Mouse (Mus musculus): Measurements from ENCODE around the gene Zic2. TPM values are rescaled to one million over a fixed set of nuclear protein-coding genes. Genes with fewer than 3 reads are reported as not detected.

Zic2 gene
- polyA plus RNA-seq, 1 experiment from 2014 or later, result not detected

DNA sequence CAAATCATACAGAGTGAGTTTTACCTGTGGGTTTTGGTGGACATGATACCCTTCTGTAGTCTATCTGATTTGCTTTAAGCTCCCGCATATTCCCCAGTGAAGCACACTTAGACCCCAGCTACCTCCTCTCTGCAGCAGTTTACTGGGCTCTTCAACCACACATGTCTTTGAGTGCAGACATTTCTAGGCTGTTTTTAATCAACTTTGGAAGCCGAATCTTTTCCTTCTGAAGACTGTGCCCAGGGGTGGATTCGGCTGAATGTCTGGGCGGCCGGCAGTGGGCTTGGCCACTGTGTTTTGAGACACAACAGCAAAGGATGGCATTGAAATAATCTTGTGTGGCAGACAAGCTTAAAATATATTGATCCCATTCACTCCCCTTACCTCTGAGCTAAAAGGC lies 12.1 kb downstream of the Zic2 start:
- 6% methylated on average over 5 of the region's 5 CpGs for WGBS (ENCODE audit: insufficient replicate concordance)
- no peaks in the 10 kb centered on the region; the same call in 1 of the 2 replicates for H3K4me1 ChIP-seq (replicated peaks)
- H3K36me3 ChIP-seq, result no peaks in the 10 kb centered on the region
- no peak for ATAC-seq (ENCODE audit: low read depth)
- no peak overlapping the region for H3K4me3 ChIP-seq (replicated peaks)
- no peak overlapping the region for H3K9ac ChIP-seq
- no peak overlapping the region for H3K4me2 ChIP-seq
- H3K9me3 ChIP-seq (replicated peaks), result no peaks in the 10 kb centered on the region
- DNase-seq, result no peak
- no peak overlapping the region for H3K27ac ChIP-seq
- peaks cover 86% of the 10 kb centered on the region for H3K27me3 ChIP-seq

- Histone ChIP-seq H3K4me1 (replicated peaks) (no peaks in the 10 kb centered on the region; the same call in 1 of the 2 replicates), H3K27ac (no peak overlapping the region), H3K27me3 (peaks cover 84% of the 10 kb centered on the region), H3K9me3 (replicated peaks) (no peaks in the 10 kb centered on the region), H3K4me3 (replicated peaks) (no peak overlapping the region), H3K36me3 (no peaks in the 10 kb centered on the region), H3K9ac (no peak overlapping the region), H3K4me2 (no peak overlapping the region)
- DNase-seq (no peak), ATAC-seq (ENCODE audit: low read depth) (no peak)
- WGBS (ENCODE audit: insufficient replicate concordance), result 1% methylated on average over 5 of the region's 5 CpGs
Measured at GRCm38 (mm10) chr14:122489041-122489440, 13.8 kb downstream of the Zic2 start.

DNA sequence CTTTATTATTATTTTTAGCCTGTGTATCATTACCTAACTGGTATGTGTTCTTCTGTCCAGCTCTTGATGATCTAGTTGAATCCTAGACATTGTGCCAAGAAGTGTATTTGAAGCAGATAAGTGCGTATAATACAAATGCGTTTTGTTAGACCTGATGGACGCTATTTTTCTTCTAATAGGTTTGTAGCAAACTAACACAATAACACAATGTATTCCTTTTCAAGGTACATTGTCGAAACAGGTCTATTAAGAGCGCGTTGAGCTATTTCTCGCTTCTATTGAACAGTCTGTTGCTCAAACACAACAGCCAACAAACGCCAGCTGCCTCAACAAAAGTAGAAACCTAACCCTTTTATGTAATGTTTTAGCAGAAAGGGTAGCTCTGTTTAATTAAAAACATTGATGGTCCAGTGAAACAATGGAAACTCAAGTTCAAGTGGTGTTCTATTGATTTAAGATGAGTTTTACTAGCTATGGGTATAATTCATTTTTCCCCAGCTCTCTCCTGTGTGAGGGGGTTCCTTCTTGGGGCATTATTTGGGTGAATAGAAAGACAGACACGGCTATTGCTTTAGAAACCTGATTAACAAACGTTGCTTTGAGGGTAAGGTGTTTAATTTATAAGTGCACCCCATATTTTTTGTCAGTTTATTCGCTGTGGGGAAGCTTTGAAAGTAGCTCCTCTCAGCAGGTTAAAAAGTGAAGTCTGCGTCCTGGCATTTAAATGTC lies 14.6 kb downstream of the Zic2 start:
- Histone ChIP-seq H3K9ac (no peak overlapping the region), H3K9me3 (replicated peaks) (no peaks in the 10 kb centered on the region), H3K27me3 (peaks cover 79% of the 10 kb centered on the region), H3K36me3 (no peaks in the 10 kb centered on the region), H3K4me3 (replicated peaks) (no peak overlapping the region), H3K4me2 (no peak overlapping the region), H3K27ac (no peak overlapping the region), H3K4me1 (replicated peaks) (no peaks in the 10 kb centered on the region; the same call in 1 of the 2 replicates)
- WGBS (ENCODE audit: insufficient replicate concordance), result 7% methylated on average over 12 of the region's 12 CpGs
- DNase-seq (no peak), ATAC-seq (ENCODE audit: low read depth) (no peak)

DNA sequence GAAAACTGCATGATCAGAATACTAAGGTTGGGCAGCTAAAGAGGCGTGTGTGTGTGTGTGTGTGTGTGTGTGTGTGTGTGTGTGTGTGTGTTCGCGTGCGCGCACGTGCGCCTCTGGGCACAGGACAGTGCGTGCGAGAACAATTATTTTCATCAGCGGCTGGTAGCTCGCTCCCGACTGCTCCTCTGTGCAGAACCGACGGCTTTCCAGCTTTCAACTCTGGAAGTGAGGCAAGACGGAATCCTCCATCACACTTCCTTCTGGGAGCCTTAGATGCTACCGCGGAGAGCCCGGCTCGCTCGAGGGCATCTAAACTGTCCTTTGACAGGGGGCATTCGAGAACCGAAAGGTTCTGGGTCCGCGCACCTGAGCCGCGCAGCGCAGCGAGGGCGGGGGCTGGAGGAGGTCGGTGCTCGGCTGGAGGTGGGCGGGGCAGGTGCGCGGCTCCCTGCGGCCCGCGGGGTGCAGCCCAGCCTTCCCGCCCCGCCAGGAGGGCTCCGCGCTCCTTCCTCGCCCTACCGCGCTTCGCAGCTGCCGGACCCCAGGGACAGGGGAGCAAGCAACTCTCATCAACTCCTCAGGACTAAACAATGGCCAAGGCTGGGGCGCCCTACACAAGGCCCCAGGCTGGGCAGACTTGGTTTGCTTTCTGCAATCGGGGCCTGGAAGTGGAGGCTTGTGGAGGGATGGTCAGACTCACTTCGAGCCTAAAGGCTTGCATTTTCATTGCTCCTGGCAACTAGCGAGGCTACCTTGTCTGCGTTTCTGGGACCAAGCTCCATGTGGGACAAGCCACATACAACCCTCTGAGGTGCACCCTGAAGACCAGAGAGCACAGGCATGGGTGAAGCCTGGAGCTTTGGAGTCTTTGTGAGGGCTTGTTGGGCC lies 15.4 kb downstream of the Zic2 start, which contains the start of gene Gm10837:
Gene Gm10837, plus strand, starts transcription at position 146 of the 888 bp plus-strand sequence.
- Histone ChIP-seq H3K9me3 (replicated peaks) (no peaks in the 10 kb centered on the region), H3K4me1 (replicated peaks) (no peaks in the 10 kb centered on the region; the same call in 1 of the 2 replicates), H3K4me2 (peak within 1 kb of the TSS; percentile 45), H3K9ac (no peak within 1 kb of the TSS), H3K36me3 (no peaks in the 10 kb centered on the region), H3K27ac (no peak within 1 kb of the TSS), H3K27me3 (peaks cover 70% of the 10 kb centered on the region), H3K4me3 (replicated peaks) (peak within 1 kb of the TSS; percentile 34)
- WGBS (ENCODE audit: insufficient replicate concordance), result 2% methylated on average over 48 of the region's 51 CpGs
- no peak for ATAC-seq (ENCODE audit: low read depth)
- DNase-seq, result no peak

DNA sequence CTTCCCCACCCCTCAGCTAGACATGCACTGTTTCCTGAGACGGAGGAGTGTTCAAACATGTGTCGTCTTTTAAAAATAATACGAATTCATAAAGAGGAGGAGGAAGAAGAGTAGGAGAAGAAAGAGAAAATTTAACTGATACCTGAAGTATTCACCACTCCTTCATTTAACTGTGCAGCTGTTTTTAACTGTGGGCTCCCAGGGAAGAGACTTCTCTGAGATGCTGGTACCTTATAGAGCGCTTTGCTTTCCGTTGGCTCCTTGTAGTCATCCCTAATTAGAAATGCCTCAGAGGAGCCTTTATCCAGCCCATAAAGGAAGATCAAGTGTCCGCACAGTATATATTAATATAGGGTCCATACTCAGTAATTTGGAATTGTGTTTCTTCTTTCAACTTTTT lies 16.3 kb downstream of the Zic2 start:
- WGBS (ENCODE audit: insufficient replicate concordance), result 60% methylated on average over 6 of the region's 6 CpGs
- H3K27me3 ChIP-seq, result peaks cover 62% of the 10 kb centered on the region

DNA sequence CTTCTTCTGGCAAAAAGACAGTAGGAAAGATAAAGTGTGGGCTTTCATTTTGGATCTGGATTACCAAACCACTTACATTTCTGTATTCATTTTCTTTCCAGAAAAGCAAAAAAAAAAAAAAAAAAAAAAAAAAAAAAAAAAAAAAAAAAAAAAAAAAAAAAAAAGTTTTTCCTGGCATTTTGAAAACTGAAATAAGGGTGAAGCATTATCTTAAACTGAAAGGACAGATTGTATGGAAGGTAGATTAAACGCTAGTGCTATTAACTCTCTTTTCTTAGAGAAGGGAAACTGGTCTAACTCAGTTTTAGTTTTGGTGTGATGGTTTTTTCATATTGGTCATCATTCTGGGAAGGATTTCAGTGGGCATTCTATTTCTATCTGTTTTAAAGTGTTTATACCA lies 16.8 kb downstream of the Zic2 start:
- H3K36me3 ChIP-seq, result no peaks in the 10 kb centered on the region
- no peak overlapping the region for H3K9ac ChIP-seq
- no peaks in the 10 kb centered on the region for H3K9me3 ChIP-seq (replicated peaks)
- H3K4me3 ChIP-seq (replicated peaks), result no peak overlapping the region
- peaks cover 58% of the 10 kb centered on the region for H3K27me3 ChIP-seq
- no peak for ATAC-seq (ENCODE audit: low read depth)
- WGBS (ENCODE audit: insufficient replicate concordance), result 60% methylated on average over 1 of the region's 1 CpGs
- H3K4me2 ChIP-seq, result no peak overlapping the region
- no peak overlapping the region for H3K27ac ChIP-seq
- no peak for DNase-seq
- H3K4me1 ChIP-seq (replicated peaks), result no peaks in the 10 kb centered on the region; the same call in 1 of the 2 replicates

More for the DNA sequence above, 16.3 kb downstream of the Zic2 start:
- H3K27ac ChIP-seq, result no peak overlapping the region
- H3K36me3 ChIP-seq, result no peaks in the 10 kb centered on the region
- DNase-seq, result no peak
- no peak overlapping the region for H3K9ac ChIP-seq
- ATAC-seq (ENCODE audit: low read depth), result no peak
- no peak overlapping the region for H3K4me2 ChIP-seq
- H3K4me3 ChIP-seq (replicated peaks), result no peak overlapping the region
- no peaks in the 10 kb centered on the region; the same call in 1 of the 2 replicates for H3K4me1 ChIP-seq (replicated peaks)
- H3K9me3 ChIP-seq (replicated peaks), result no peaks in the 10 kb centered on the region

GRCm38 (mm10) chr14:122509058-122509457 lies 33.8 kb downstream of the Zic2 start:
- Histone ChIP-seq H3K9me3 (replicated peaks) (no peaks in the 10 kb centered on the region), H3K27me3 (peaks cover 10% of the 10 kb centered on the region), H3K4me1 (replicated peaks) (no peaks in the 10 kb centered on the region), H3K36me3 (no peaks in the 10 kb centered on the region), H3K4me3 (replicated peaks) (no peak overlapping the region), H3K27ac (no peak overlapping the region), H3K4me2 (no peak overlapping the region), H3K9ac (no peak overlapping the region)
- 17% methylated on average over 2 of the region's 2 CpGs for WGBS (ENCODE audit: insufficient replicate concordance)
- ATAC-seq (ENCODE audit: low read depth) (no peak), DNase-seq (no peak)

DNA sequence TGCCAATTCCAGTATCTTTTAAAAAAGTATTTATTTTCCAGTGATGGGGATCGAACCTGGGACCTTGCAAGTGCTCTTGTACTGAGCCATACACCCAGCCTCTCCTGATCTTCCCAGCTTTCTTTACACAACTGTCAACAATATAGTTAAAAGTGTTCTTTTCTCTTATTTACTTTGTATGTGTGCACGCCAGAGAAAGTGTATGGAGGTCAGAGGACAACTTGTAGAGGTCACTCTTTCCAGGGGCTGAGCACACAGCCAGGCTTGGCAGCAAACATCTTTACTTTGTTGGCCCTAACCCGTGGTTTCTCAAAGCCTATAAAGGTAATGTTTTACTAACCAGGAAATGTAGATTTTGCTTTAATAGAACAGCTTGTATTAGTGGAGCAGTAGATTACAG lies 36.3 kb downstream of the Zic2 start:
- H3K36me3 ChIP-seq, result no peaks in the 10 kb centered on the region
- no peak overlapping the region for H3K4me2 ChIP-seq
- no peak overlapping the region for H3K4me3 ChIP-seq (replicated peaks)
- H3K27me3 ChIP-seq, result peaks cover 16% of the 10 kb centered on the region
- H3K4me1 ChIP-seq (replicated peaks), result no peaks in the 10 kb centered on the region
- WGBS (ENCODE audit: insufficient replicate concordance), result 44% methylated on average over 3 of the region's 3 CpGs
- no peak overlapping the region for H3K9ac ChIP-seq
- H3K27ac ChIP-seq, result no peak overlapping the region
- no peaks in the 10 kb centered on the region for H3K9me3 ChIP-seq (replicated peaks)
- no peak for DNase-seq
- peak; percentile 36; the same call in 1 of the 2 replicates for ATAC-seq (ENCODE audit: low read depth)

- Histone ChIP-seq H3K9me3 (replicated peaks) (no peaks in the 10 kb centered on the region), H3K4me1 (replicated peaks) (no peaks in the 10 kb centered on the region), H3K36me3 (no peaks in the 10 kb centered on the region), H3K4me3 (replicated peaks) (no peak overlapping the region), H3K27ac (no peak overlapping the region), H3K9ac (no peak overlapping the region), H3K27me3 (peaks cover 16% of the 10 kb centered on the region), H3K4me2 (no peak overlapping the region)
- DNase-seq (no peak), ATAC-seq (ENCODE audit: low read depth) (no peak)
- WGBS (ENCODE audit: insufficient replicate concordance), result 24% methylated on average over 1 of the region's 1 CpGs
Measured at GRCm38 (mm10) chr14:122513511-122514036, 38.3 kb downstream of the Zic2 start.

DNA sequence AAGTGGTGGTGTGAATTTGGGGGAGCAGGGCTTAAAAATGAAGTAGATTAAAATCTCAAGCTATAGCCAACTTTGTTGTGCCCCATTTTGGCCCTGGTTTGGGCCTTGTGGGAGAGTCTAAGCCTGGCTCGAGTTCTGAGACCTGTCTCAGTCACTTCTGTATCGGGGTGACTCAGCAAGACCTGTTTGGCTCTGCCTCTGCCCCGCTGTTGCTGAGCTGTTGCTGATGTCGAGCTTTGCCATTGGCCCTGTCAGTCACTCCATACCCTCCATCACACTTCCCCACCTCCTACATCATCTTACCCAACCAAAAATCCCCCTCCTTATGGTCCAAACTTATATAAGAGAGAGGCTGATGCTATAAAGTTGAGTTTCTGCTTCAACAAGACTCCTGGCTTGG lies 53.2 kb downstream of the Zic2 start:
- 56% methylated on average over 4 of the region's 4 CpGs for WGBS (ENCODE audit: insufficient replicate concordance)
- Histone ChIP-seq H3K9me3 (replicated peaks) (no peaks in the 10 kb centered on the region), H3K27me3 (no peaks in the 10 kb centered on the region), H3K27ac (no peak overlapping the region), H3K9ac (no peak overlapping the region), H3K4me3 (replicated peaks) (no peak overlapping the region), H3K4me2 (no peak overlapping the region), H3K4me1 (replicated peaks) (peaks cover 2% of the 10 kb centered on the region), H3K36me3 (no peaks in the 10 kb centered on the region)
- DNase-seq (no peak), ATAC-seq (ENCODE audit: low read depth) (no peak)

Measured in liver, embryonic 13.5 days (tissue).